Mouse (Mus musculus) heart, adult 2 months (tissue): ENCODE results near the gene D430019H16Rik.

Experiments used
- CTCF ChIP-seq: fragments of 200-600 bp; IDR thresholded peaks from 2 replicates; pipeline ENCODE4 v1.8.1; 2022; ENCODE audit warnings: antibody characterized with exemption, mild to moderate bottlenecking, moderate library complexity
- POLR2A ChIP-seq: fragments of 200-500 bp; IDR thresholded peaks from 2 replicates; pipeline ENCODE4 v1.6.1; 2011; ENCODE audit warnings: mild to moderate bottlenecking, low read depth, low read length, control low read depth; ENCODE audit not compliant: insufficient read depth

DNA sequence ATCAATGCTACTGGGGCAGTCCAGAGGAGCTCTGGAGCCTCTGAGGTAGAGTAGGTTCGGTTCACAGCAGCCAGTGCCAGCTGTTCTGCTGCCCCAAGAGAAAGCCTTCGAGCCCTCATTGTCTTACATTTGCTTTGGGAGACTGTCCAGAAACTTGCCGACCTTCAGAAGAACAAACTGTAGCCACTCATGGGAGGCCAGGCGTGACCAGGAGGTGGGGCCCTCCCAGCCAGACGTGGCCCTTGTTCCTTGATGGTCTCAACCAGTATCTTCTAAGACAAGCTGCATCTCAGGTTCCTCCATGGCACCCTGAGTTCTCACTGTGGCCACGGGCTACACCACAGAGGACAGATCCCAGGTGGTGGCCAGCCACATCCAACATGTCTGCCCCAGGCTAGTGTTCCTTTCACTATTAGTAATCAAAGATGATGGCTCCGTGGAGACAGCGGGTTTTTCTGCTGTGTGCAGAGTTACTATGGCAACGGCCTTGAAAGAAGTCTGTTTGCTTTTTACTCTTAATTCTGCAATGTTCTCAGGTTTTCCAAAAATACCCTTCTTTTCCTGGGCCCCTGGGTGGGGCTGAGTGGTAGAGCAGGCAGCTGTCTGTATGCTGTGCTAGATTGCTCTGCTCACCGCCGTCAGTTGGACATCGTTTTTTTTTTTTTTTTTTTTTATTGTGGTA is 21.7 kb downstream of the D430019H16Rik start:
- no peak for TF ChIP-seq CTCF
- no peak for TF ChIP-seq POLR2A
